Mouse (Mus musculus) lung, adult 2 months (tissue): ENCODE results near the gene Gucy2c.
A peak's percentile ranks its signal among the peaks of the same experiment; 100 is the strongest.

Experiments used
- CTCF ChIP-seq: fragments of 200-500 bp; IDR thresholded peaks from 2 replicates; pipeline ENCODE4 v1.5.1; 2011; ENCODE audit warnings: mild to moderate bottlenecking, low read length, control low read depth; ENCODE audit not compliant: insufficient read depth
- POLR2A ChIP-seq: fragments of 200-500 bp; IDR thresholded peaks from 2 replicates; pipeline ENCODE4 v1.6.1; 2011; ENCODE audit warnings: low read depth, mild to moderate bottlenecking, control low read depth, low read length, borderline replicate concordance; ENCODE audit errors: extremely low read depth

DNA sequence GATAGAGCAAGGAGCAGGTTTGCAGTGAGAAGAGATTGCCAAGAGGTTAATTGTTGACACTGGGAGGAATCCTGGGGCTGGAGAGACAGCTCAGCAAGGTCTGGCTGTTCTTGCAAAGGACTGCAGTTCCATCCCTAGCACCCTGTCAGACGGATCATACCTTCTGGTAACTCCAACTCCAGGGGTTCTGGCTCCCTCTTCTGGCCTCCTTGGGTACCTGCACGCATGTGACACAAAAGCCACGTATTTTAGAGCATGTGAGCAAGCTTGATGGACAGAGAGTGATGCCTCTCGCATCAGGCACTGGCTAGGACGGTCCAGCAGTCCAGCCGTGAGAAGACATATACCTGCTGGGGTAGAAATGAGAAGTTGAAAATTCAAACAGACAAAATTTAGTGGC is 90.3 kb downstream of the Gucy2c start:
- peak; percentile 15; the same call in 1 of the 2 replicates for TF ChIP-seq CTCF
- TF ChIP-seq POLR2A = no peak
